Mouse (Mus musculus) hindbrain, embryonic 12.5 days (tissue): ENCODE measurements around the gene Ell. TPM values are rescaled to one million over a fixed set of nuclear protein-coding genes. Genes with fewer than 3 reads are reported as not detected.

ENCODE experiments used
- ATAC-seq: fragments of 200-750 bp; cut with Nextera tagmentation; 2 replicates; pipeline ENCODE4 v1.8.0; 2017; ENCODE audit warnings: moderate TSS enrichment; ENCODE audit not compliant: low FRiP score
- H3K27ac ChIP-seq: fragments of 300-500 bp; sonication (generic); 2 replicates; pipeline ENCODE4 v1.5.1; 2016; ENCODE audit warnings: mild to moderate bottlenecking
- H3K27me3 ChIP-seq: fragments of 300-500 bp; sonication (generic); 2 replicates; pipeline ENCODE4 v1.6.1; 2016; ENCODE audit warnings: mild to moderate bottlenecking
- H3K36me3 ChIP-seq: fragments of 300-500 bp; sonication (generic); 2 replicates; pipeline ENCODE4 v1.6.1; 2016; ENCODE audit warnings: mild to moderate bottlenecking
- H3K4me1 ChIP-seq: fragments of 300-500 bp; sonication (generic); 2 replicates; pipeline ENCODE4 v1.6.1; 2016
- H3K4me2 ChIP-seq: fragments of 300-500 bp; sonication (generic); replicated peaks from 2 replicates; pipeline ENCODE4 v1.6.1; 2016; ENCODE audit warnings: mild to moderate bottlenecking
- H3K4me3 ChIP-seq: fragments of 300-500 bp; sonication (generic); 2 replicates; pipeline ENCODE4 v1.5.1; 2016; ENCODE audit warnings: mild to moderate bottlenecking
- H3K9ac ChIP-seq: fragments of 300-500 bp; sonication (generic); 2 replicates; pipeline ENCODE4 v1.6.1; 2016; ENCODE audit warnings: mild to moderate bottlenecking, moderate library complexity
- H3K9me3 ChIP-seq: fragments of 300-500 bp; sonication (generic); replicated peaks from 2 replicates; pipeline ENCODE4 v1.6.1; 2016; ENCODE audit warnings: mild to moderate bottlenecking
- WGBS: fragments of 180-500 bp; shearing (Covaris S2); methylation state at CpG from one replicate; pipeline ENCODE4 v1.1.7; 2016; 5-methylcytosine and 5-hydroxymethylcytosine counted together
- polyA plus RNA-seq: library from polyadenylated mRNA; unstranded; fragments of >200 nt; fragmentation: Nextera tagmentation; extraction: Ambion mirVana; gene quantifications from 2 replicates; pipeline ENCODE4 v1.2.1, GENCODE M21; 2016

Ell gene
- polyA plus RNA-seq, 1 experiment from 2014 or later, result 19.4 TPM

GRCm38 (mm10) chr8:70635527-70635926 is 96.3 kb downstream of the Ell start:
- WGBS, result 76% methylated on average over 6 of the region's 6 CpGs
- no peak for ATAC-seq
- H3K4me2 ChIP-seq, result no peak overlapping the region
- H3K4me3 ChIP-seq, result no peak overlapping the region
- peaks cover 26% of the 10 kb centered on the region for H3K4me1 ChIP-seq
- H3K27me3 ChIP-seq, result peaks cover 20% of the 10 kb centered on the region
- no peak overlapping the region for H3K27ac ChIP-seq
- no peak overlapping the region for H3K9ac ChIP-seq
- H3K9me3 ChIP-seq, result no peaks in the 10 kb centered on the region
- no peaks in the 10 kb centered on the region for H3K36me3 ChIP-seq

GRCm38 (mm10) chr8:70636838-70637237 is 97.6 kb downstream of the Ell start:
- H3K36me3 ChIP-seq, result no peaks in the 10 kb centered on the region
- peaks cover 16% of the 10 kb centered on the region for H3K4me1 ChIP-seq
- no peak overlapping the region for H3K9ac ChIP-seq
- no peak overlapping the region for H3K27ac ChIP-seq
- no peak overlapping the region for H3K4me3 ChIP-seq
- no peak overlapping the region for H3K4me2 ChIP-seq
- WGBS, result 57% methylated on average over 8 of the region's 8 CpGs
- H3K27me3 ChIP-seq, result peaks cover 7% of the 10 kb centered on the region
- ATAC-seq, result no peak; the same call in 1 of the 2 replicates
- no peaks in the 10 kb centered on the region for H3K9me3 ChIP-seq

- Histone ChIP-seq H3K4me3 (no peak overlapping the region), H3K27ac (no peak overlapping the region), H3K9ac (no peak overlapping the region), H3K9me3 (no peaks in the 10 kb centered on the region), H3K36me3 (no peaks in the 10 kb centered on the region), H3K4me1 (peaks cover 16% of the 10 kb centered on the region), H3K4me2 (no peak overlapping the region), H3K27me3 (no peaks in the 10 kb centered on the region)
- no peak for ATAC-seq
- 73% methylated on average over 9 of the region's 9 CpGs for WGBS
These were observed 99.5 kb downstream of the Ell start for GRCm38 (mm10) chr8:70638752-70639151.

Other genes with a start within 250 kb of the Ell start
- 49.9 and 50.8 TPM in 2 replicates for gene Ddx49, start 237.0 kb upstream of the Ell start, polyA plus RNA-seq
- 216 and 260 TPM in 2 replicates for gene Cope, start 236.9 kb upstream of the Ell start, polyA plus RNA-seq
- gene Cers1, start 223.7 kb upstream of the Ell start, polyA plus RNA-seq, result 16.3 and 17.8 TPM in 2 replicates
- gene Gdf1, start 209.6 kb upstream of the Ell start, polyA plus RNA-seq, result 2.2 and 4.4 TPM in 2 replicates
- 34.2 and 34.3 TPM in 2 replicates for gene Upf1, start 186.2 kb upstream of the Ell start, polyA plus RNA-seq
- gene Comp, start 165.9 kb upstream of the Ell start, polyA plus RNA-seq, result 1.2 and 3.0 TPM in 2 replicates
- gene Crtc1, start 99.9 kb upstream of the Ell start, polyA plus RNA-seq, result 24.6 and 27.1 TPM in 2 replicates
- gene Klhl26, start 62.5 kb upstream of the Ell start, polyA plus RNA-seq, result 22.2 and 23.9 TPM in 2 replicates
- 27.0 and 29.2 TPM in 2 replicates for gene Tmem59l, start 52.1 kb upstream of the Ell start, polyA plus RNA-seq
- gene Crlf1, start 46.3 kb upstream of the Ell start, polyA plus RNA-seq, result 3.3 and 4.2 TPM in 2 replicates
- gene Rex1bd, start 32.7 kb upstream of the Ell start, polyA plus RNA-seq, result 118 TPM in 2 replicates
- 633 and 755 TPM in 2 replicates for gene Uba52, start 28.7 kb upstream of the Ell start, polyA plus RNA-seq
- 313 and 334 TPM in 2 replicates for gene Fkbp8, start 11.7 kb upstream of the Ell start, polyA plus RNA-seq
- 47.1 and 48.5 TPM in 2 replicates for gene Kxd1, start 11.5 kb upstream of the Ell start, polyA plus RNA-seq
- gene Isyna1, start 54.9 kb downstream of the Ell start, polyA plus RNA-seq, result 128 and 138 TPM in 2 replicates
- gene Ssbp4, start 69.4 kb downstream of the Ell start, polyA plus RNA-seq, result 141 and 143 TPM in 2 replicates
- gene Lrrc25, start 76.7 kb downstream of the Ell start, polyA plus RNA-seq, result 0.79 and 1.1 TPM in 2 replicates
- gene Gdf15, start 93.0 kb downstream of the Ell start, polyA plus RNA-seq, result 0.15 and 0.17 TPM in 2 replicates
- gene Pgpep1, start 120.9 kb downstream of the Ell start, polyA plus RNA-seq, result 101 and 125 TPM in 2 replicates
- gene Lsm4, start 133.8 kb downstream of the Ell start, polyA plus RNA-seq, result 227 and 231 TPM in 2 replicates
- gene Jund, start 159.5 kb downstream of the Ell start, polyA plus RNA-seq, result 186 and 217 TPM in 2 replicates
- 0.05 TPM in 1 of 2 replicates, not detected in the other for gene Iqcn, start 164.0 kb downstream of the Ell start, polyA plus RNA-seq
- not detected in 2 replicates for gene Gm3336, start 179.1 kb downstream of the Ell start, polyA plus RNA-seq
- gene Pde4c, start 184.3 kb downstream of the Ell start, polyA plus RNA-seq, result 0.26 and 0.39 TPM in 2 replicates
- 126 and 134 TPM in 2 replicates for gene Rab3a, start 215.2 kb downstream of the Ell start, polyA plus RNA-seq
- 38.2 and 38.3 TPM in 2 replicates for gene Mpv17l2, start 221.5 kb downstream of the Ell start, polyA plus RNA-seq
- 84.5 and 85.5 TPM in 2 replicates for gene Pik3r2, start 237.3 kb downstream of the Ell start, polyA plus RNA-seq